In genomic region chr9:69502504-69502903, GRCm38 (mm10) we compare ENCODE assay signal across 9 mouse cellular contexts. TPM values are rescaled to one million over a fixed set of nuclear protein-coding genes. Genes with fewer than 3 reads are reported as not detected.
DNase-seq lines count a peak whose midpoint lies in the region; ATAC-seq and TF ChIP-seq lines count a peak whose summit lies in the region.
"Had no signal": no experiment of that assay in that cellular context is flagged by ENCODE, and none has a peak within 500 bp of the region (broad histone marks: within the 10 kb centered on the region; RNA-seq: fewer than 3 reads in every experiment).

No protein-coding gene starts in this region.

- H3K27me3 ChIP-seq in forebrain, postnatal 0 days (ENCODE audit: insufficient read depth, low read length) = peaks cover 7% of the 10 kb centered on the region; the same call in 1 of the 2 replicates
- H3K27me3 ChIP-seq in forebrain, embryonic 12.5 days = peaks cover 25% of the 10 kb centered on the region
- H3K27me3 ChIP-seq in MEL (ENCODE audit: control insufficient read depth in 1 of 2, insufficient read depth in 2 of 2, low read length in 2 of 2) = peaks cover 1 to 3% of the 10 kb centered on the region in 2 experiments; a peak in 3 of 4 replicates
- H3K27me3 ChIP-seq in midbrain, embryonic 14.5 days (ENCODE audit: control insufficient read depth, insufficient read depth, low read length) = no peaks in the 10 kb centered on the region

- no peak overlapping the region for H3K9ac ChIP-seq in forebrain, postnatal 0 days
- H3K9ac ChIP-seq in forebrain, embryonic 12.5 days = no peak overlapping the region
- H3K9ac ChIP-seq in MEL (ENCODE audit: control insufficient read depth, low read depth, low read length, poor library complexity, severe bottlenecking) = no peak overlapping the region
- no peak overlapping the region for H3K9ac ChIP-seq in midbrain, embryonic 14.5 days (replicated peaks; ENCODE audit: low read length)

- no peaks in the 10 kb centered on the region for H3K36me3 ChIP-seq in forebrain, postnatal 0 days (ENCODE audit: insufficient read depth)
- H3K36me3 ChIP-seq in forebrain, embryonic 12.5 days (replicated peaks) = no peaks in the 10 kb centered on the region
- H3K36me3 ChIP-seq in MEL (ENCODE audit: control insufficient read depth in 1 of 2, insufficient read depth in 2 of 2, low read length in 2 of 2) = no peaks in the 10 kb centered on the region
- H3K36me3 ChIP-seq in midbrain, embryonic 14.5 days (ENCODE audit: control insufficient read depth, insufficient read depth, low read length) = no peaks in the 10 kb centered on the region

- no peak for TF ChIP-seq POLR2A in MEL (IDR thresholded peaks at IDR 0.05; ENCODE audit: control insufficient read depth in 1 of 2, insufficient read depth in 1 of 2, low read depth in 1 of 2, low read length in 2 of 2, poor library complexity in 1 of 2)

- DNase-seq in forebrain, postnatal 0 days = peak; percentile 84
- peak; percentile 75 for DNase-seq in MEL (ENCODE audit: low read depth, low spot score)
- peak; percentile 48 to 63 for DNase-seq in cerebellum, adult 18-20 months
- peak; percentile 67 for DNase-seq in gastrocnemius, adult 2 months
- DNase-seq in layer of hippocampus, postnatal 36 days = peak; percentile 54 to 58
- DNase-seq in midbrain, embryonic 14.5 days = peak; percentile 89
- DNase-seq in testis, postnatal 10 days (ENCODE audit: low spot score) = peak; percentile 89

- no peak overlapping the region for H3K4me3 ChIP-seq in forebrain, postnatal 0 days (ENCODE audit: low read depth, low read length)
- H3K4me3 ChIP-seq in forebrain, embryonic 12.5 days (replicated peaks) = no peak overlapping the region
- H3K4me3 ChIP-seq in MEL (ENCODE audit: control insufficient read depth in 1 of 2, insufficient read depth in 1 of 2, low read depth in 2 of 2, low read length in 2 of 2) = no peak overlapping the region
- H3K4me3 ChIP-seq in gastrocnemius, adult 2 months = no peak overlapping the region
- H3K4me3 ChIP-seq in midbrain, embryonic 14.5 days (replicated peaks; ENCODE audit: low read depth, low read length) = no peak overlapping the region

- peak; percentile 85 for TF ChIP-seq CTCF in forebrain, postnatal 0 days (IDR thresholded peaks at IDR 0.05; ENCODE audit: low read depth)
- TF ChIP-seq CTCF in MEL (IDR thresholded peaks at IDR 0.05 in 2 of 3, conservative IDR thresholded peaks at IDR 0.05 in 1 of 3; ENCODE audit: control insufficient read depth in 1 of 3, insufficient read depth in 1 of 3, low read depth in 2 of 3, low read length in 3 of 3, poor library complexity in 1 of 3, severe bottlenecking in 1 of 3) = peak; percentile 85 to 95 (median 88)
- TF ChIP-seq CTCF in gastrocnemius, adult 2 months (IDR thresholded peaks at IDR 0.05) = peak; percentile 94

- no peak for TF ChIP-seq EP300 in MEL (IDR thresholded peaks at IDR 0.05; ENCODE audit: low read depth in 1 of 2, low read length in 2 of 2)

- H3K4me2 ChIP-seq in forebrain, postnatal 0 days (ENCODE audit: low read depth) = no peak overlapping the region
- no peak overlapping the region for H3K4me2 ChIP-seq in forebrain, embryonic 12.5 days
- H3K4me2 ChIP-seq in midbrain, embryonic 14.5 days (ENCODE audit: low read length) = no peak overlapping the region

- no peak overlapping the region for H3K27ac ChIP-seq in forebrain, postnatal 0 days (ENCODE audit: low read depth, low read length)
- H3K27ac ChIP-seq in forebrain, embryonic 12.5 days = no peak overlapping the region
- no peak overlapping the region for H3K27ac ChIP-seq in MEL (ENCODE audit: control insufficient read depth, low read depth, low read length)
- H3K27ac ChIP-seq in gastrocnemius, adult 2 months = no peak overlapping the region
- H3K27ac ChIP-seq in midbrain, embryonic 14.5 days (replicated peaks; ENCODE audit: low read depth, low read length) = no peak overlapping the region
- H3K27ac ChIP-seq: macrophage had no signal

- intact Hi-C loops in gastrocnemius, adult 2 months (cut with DNase I) = no loop called here

- H3K4me1 ChIP-seq in forebrain, postnatal 0 days (ENCODE audit: insufficient read depth) = no peaks in the 10 kb centered on the region
- H3K4me1 ChIP-seq in forebrain, embryonic 12.5 days = peaks cover 7% of the 10 kb centered on the region; the same call in 1 of the 2 replicates
- no peaks in the 10 kb centered on the region for H3K4me1 ChIP-seq in MEL (ENCODE audit: control insufficient read depth in 1 of 2, insufficient read depth in 2 of 2, low read length in 2 of 2)
- H3K4me1 ChIP-seq in midbrain, embryonic 14.5 days (ENCODE audit: control insufficient read depth, insufficient read depth, low read length) = peaks cover 6% of the 10 kb centered on the region; the same call in 1 of the 2 replicates

- WGBS in forebrain, postnatal 0 days = 32% methylated on average over 6 of the region's 6 CpGs
- 35% methylated on average over 6 of the region's 6 CpGs for WGBS in forebrain, embryonic 12.5 days
- 35% methylated on average over 6 of the region's 6 CpGs for WGBS in midbrain, embryonic 14.5 days

- H3K9me3 ChIP-seq in forebrain, postnatal 0 days (ENCODE audit: low read length) = no peaks in the 10 kb centered on the region
- H3K9me3 ChIP-seq in forebrain, embryonic 12.5 days = no peaks in the 10 kb centered on the region
- no peaks in the 10 kb centered on the region for H3K9me3 ChIP-seq in MEL (replicated peaks; ENCODE audit: insufficient read depth, low read length)
- no peaks in the 10 kb centered on the region for H3K9me3 ChIP-seq in midbrain, embryonic 14.5 days (ENCODE audit: control insufficient read depth, low read length)

- peak; percentile 42; the same call in 1 of the 2 replicates for ATAC-seq in forebrain, postnatal 0 days
- ATAC-seq in forebrain, embryonic 12.5 days (ENCODE audit: low FRiP score) = no peak
- ATAC-seq in midbrain, embryonic 14.5 days (ENCODE audit: low FRiP score, low TSS enrichment) = no peak

- peak; percentile 70 for TF ChIP-seq RAD21 in MEL (IDR thresholded peaks at IDR 0.05; ENCODE audit: low read depth, low read length)

- no peaks in the 10 kb centered on the region for H3K79me2 ChIP-seq in MEL (ENCODE audit: control insufficient read depth, insufficient read depth, low read length, poor library complexity)

TF ChIP-seq in MEL, 35 proteins besides CTCF, POLR2A, EP300 and RAD21 (continues in another document):
- TF ChIP-seq BHLHE40 (IDR thresholded peaks at IDR 0.05; ENCODE audit: borderline replicate concordance, low read depth, low read length) = 0 out of 2 replicates have a peak, but pooled peaks have one; percentile 17
- no peak for TF ChIP-seq TAL1 (IDR thresholded peaks at IDR 0.05; ENCODE audit: low read length)
- TF ChIP-seq POLR2AphosphoS5 (IDR thresholded peaks at IDR 0.05; ENCODE audit: borderline replicate concordance, low read depth, low read length) = no peak
- TF ChIP-seq GABPA (IDR thresholded peaks at IDR 0.05; ENCODE audit: low read depth, low read length) = no peak
- TF ChIP-seq JUND (IDR thresholded peaks at IDR 0.05; ENCODE audit: low read depth, low read length) = no peak
- no peak for TF ChIP-seq ELF1 (IDR thresholded peaks at IDR 0.05; ENCODE audit: low read depth, low read length)
- no peak for TF ChIP-seq ETS1 (IDR thresholded peaks at IDR 0.05; ENCODE audit: low read depth, low read length)
- TF ChIP-seq MEF2A (IDR thresholded peaks at IDR 0.05; ENCODE audit: extremely low read depth, insufficient replicate concordance, low read depth, low read length, poor library complexity, severe bottlenecking) = no peak
- TF ChIP-seq USF2 (IDR thresholded peaks at IDR 0.05; ENCODE audit: borderline replicate concordance in 1 of 2, insufficient read depth in 1 of 2, low read depth in 1 of 2, low read length in 2 of 2) = no peak
- no peak for TF ChIP-seq GATA1 (IDR thresholded peaks at IDR 0.05; ENCODE audit: low read depth, low read length)
- no peak for TF ChIP-seq USF1 (IDR thresholded peaks at IDR 0.05; ENCODE audit: low read depth, low read length)
- no peak for TF ChIP-seq MXI1 (IDR thresholded peaks at IDR 0.05; ENCODE audit: low read depth, low read length)
- no peak for TF ChIP-seq NRF1 (IDR thresholded peaks at IDR 0.05; ENCODE audit: insufficient read depth, low read depth, low read length, poor library complexity, severe bottlenecking)
- TF ChIP-seq TBP (IDR thresholded peaks at IDR 0.05; ENCODE audit: low read depth, low read length) = no peak
- no peak for TF ChIP-seq MAFK (IDR thresholded peaks at IDR 0.05; ENCODE audit: borderline replicate concordance, low read depth, low read length)
- TF ChIP-seq POLR2AphosphoS2 (IDR thresholded peaks at IDR 0.05; ENCODE audit: low read length) = no peak
- TF ChIP-seq TCF12 (IDR thresholded peaks at IDR 0.05; ENCODE audit: low read depth, low read length) = no peak
- TF ChIP-seq SMC3 (IDR thresholded peaks at IDR 0.05; ENCODE audit: low read depth, low read length) = peak; percentile 93
- peak; percentile 69 for TF ChIP-seq ZC3H11A (IDR thresholded peaks at IDR 0.05; ENCODE audit: low read depth, low read length)
- TF ChIP-seq MAZ (IDR thresholded peaks at IDR 0.05; ENCODE audit: low read depth, low read length) = no peak
- no peak for TF ChIP-seq MYC (IDR thresholded peaks at IDR 0.05; ENCODE audit: low read depth, low read length)
- no peak for TF ChIP-seq RCOR1 (IDR thresholded peaks at IDR 0.05; ENCODE audit: low read depth, low read length)
- no peak for TF ChIP-seq CHD2 (IDR thresholded peaks at IDR 0.05; ENCODE audit: low read length)
- 0 out of 2 replicates have a peak, but pooled peaks have one; percentile 21 for TF ChIP-seq ZNF384 (IDR thresholded peaks at IDR 0.05; ENCODE audit: low read depth, low read length)
- no peak for TF ChIP-seq HCFC1 (IDR thresholded peaks at IDR 0.05; ENCODE audit: low read depth, low read length)
- no peak for TF ChIP-seq SIN3A (IDR thresholded peaks at IDR 0.05; ENCODE audit: low read length)
- TF ChIP-seq NELFE (IDR thresholded peaks at IDR 0.05; ENCODE audit: low read depth, low read length) = no peak
- no peak for TF ChIP-seq UBTF (IDR thresholded peaks at IDR 0.05; ENCODE audit: borderline replicate concordance, insufficient read depth, low read depth, low read length)

RNA-seq across cellular contexts. Expression of gene Anxa2, which starts 49.1 kb away (rescaled TPM):
- 49.2 and 68.4 TPM in 2 replicates for total RNA-seq in forebrain, postnatal 0 days (2014; rRNA removed)
- polyA plus RNA-seq in forebrain, postnatal 0 days (2015; fragmentation: Nextera tagmentation; extraction: Ambion mirVana) = 62.8 and 66.3 TPM in 2 replicates
- 114 and 160 TPM in 2 replicates for polyA plus RNA-seq in forebrain, embryonic 12.5 days (2016; fragmentation: Nextera tagmentation; extraction: Ambion mirVana)
- 33.9 and 147 TPM in 2 replicates for total RNA-seq in MEL (2012; rRNA removed)
- polyA plus RNA-seq in MEL (2012; ENCODE audit: insufficient read depth in 1 of 2, insufficient read length in 2 of 2, low read depth in 1 of 2, low replicate concordance in 2 of 2, missing spikeins in 1 of 2) = 100 to 1,000 TPM in 1 of 2 experiments, not detected in 1; 190 TPM
- total RNA-seq in gastrocnemius, adult 2 months (2021) = 10 to 100 TPM; 28.0 to 52.6 TPM
- total RNA-seq in layer of hippocampus, postnatal 36 days (2021) = 10 to 100 TPM in 1 of 2 experiments, 1 to 10 TPM in 1; 6.1 to 10.9 TPM
- 48.8 and 105 TPM in 2 replicates for polyA plus RNA-seq in midbrain, embryonic 14.5 days (2014; fragmentation: Nextera tagmentation; extraction: Ambion mirVana)
